Mouse (Mus musculus): Measurements from ENCODE around the gene Sema3c. TPM values are rescaled to one million over a fixed set of nuclear protein-coding genes. Genes with fewer than 3 reads are reported as not detected.

Gene Sema3c
- 7.8 and 11.4 TPM in 2 replicates for polyA plus RNA-seq (2012; rRNA removed)

DNA sequence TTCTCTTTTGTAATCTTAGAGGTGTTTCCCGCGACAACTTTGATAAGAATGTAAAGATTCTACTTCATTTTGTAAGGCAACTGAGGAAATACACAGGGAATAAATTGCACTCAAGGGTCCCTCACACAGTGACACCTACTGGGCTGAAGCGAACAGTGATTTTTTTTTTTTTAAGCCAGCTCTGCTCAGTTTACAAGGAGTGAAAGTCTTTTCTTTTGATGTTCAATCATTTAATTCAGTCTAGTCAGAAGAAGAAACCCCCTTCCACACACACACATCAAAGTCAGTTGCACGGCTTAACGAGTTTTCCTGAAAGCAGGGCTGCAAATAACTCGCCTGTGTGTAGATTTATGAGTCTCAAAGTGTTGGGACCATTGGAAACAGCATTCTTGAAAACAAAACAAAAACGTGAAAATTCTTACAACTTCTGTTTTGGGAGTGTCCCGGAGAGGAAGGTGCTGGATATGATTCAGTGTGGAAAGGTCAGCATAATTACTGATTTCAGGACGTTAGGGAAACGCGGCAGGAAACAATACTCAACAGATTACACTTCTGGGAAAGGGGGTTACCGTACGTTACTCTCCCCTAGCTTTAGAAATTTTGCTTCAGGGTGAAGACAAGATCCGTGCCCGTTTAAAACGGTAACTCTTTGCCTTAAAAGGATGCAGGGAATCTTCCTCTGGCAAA lies at the start of gene Sema3c:
Gene Sema3c, plus strand, starts transcription at position 588 of the 687 bp plus-strand sequence.

Other genes with a start within 250 kb of the Sema3c start
- not detected in 2 replicates for gene Speer4f2, start 201.1 kb upstream of the Sema3c start, polyA plus RNA-seq (2012; rRNA removed)
- gene Speer4f1, start 98.2 kb upstream of the Sema3c start, polyA plus RNA-seq (2012; rRNA removed), result not detected in 2 replicates